Mouse (Mus musculus) common myeloid progenitor, adult 5-6 weeks (primary cell): Measurements from ENCODE around the gene Ces1h. TPM values are rescaled to one million over a fixed set of nuclear protein-coding genes. Genes with fewer than 3 reads are reported as not detected.
"Not testable (repeated sequence)": the region's sequence is repeated elsewhere in the genome, so short reads cannot be mapped to it uniquely, and the experiment has no call there.

Experiments
- ATAC-seq: replicated peaks from 2 replicates; pipeline ENCODE4 v1.8.0; 2016; ENCODE audit warnings: low read depth, mild to moderate bottlenecking, moderate TSS enrichment, inconsistent platforms; ENCODE audit not compliant: poor library complexity, severe bottlenecking
- total RNA-seq: library from RNA; stranded (forward); fragments of 200-1000, 187-1606 nt; gene quantifications from 2 replicates; pipeline ENCODE4 v1.2.3, GENCODE M21; 2017

Ces1h gene
- total RNA-seq, result not detected in 2 replicates

DNA sequence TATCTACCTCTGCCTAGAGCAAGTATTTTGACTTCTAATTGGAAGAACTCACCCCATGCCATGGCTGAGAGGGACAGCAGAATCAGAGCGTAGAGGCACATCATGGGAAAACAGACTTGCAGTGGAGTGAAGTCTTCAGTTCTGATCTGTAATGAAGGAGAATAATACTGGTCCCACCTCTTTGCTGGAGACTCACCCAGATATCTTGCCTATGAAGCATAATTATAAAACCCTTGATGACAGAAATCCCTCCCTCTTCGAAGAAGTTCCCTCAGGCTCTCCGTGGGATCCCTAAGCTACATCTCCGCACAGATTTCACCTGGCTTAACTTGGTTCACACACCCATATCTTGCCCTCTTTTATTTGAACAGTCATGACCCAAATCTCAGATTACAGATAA, at the start of gene Ces1h:
Gene Ces1h (minus strand): TSS at position 101 of the 400 bp plus-strand sequence.
- ATAC-seq, result no peak

DNA sequence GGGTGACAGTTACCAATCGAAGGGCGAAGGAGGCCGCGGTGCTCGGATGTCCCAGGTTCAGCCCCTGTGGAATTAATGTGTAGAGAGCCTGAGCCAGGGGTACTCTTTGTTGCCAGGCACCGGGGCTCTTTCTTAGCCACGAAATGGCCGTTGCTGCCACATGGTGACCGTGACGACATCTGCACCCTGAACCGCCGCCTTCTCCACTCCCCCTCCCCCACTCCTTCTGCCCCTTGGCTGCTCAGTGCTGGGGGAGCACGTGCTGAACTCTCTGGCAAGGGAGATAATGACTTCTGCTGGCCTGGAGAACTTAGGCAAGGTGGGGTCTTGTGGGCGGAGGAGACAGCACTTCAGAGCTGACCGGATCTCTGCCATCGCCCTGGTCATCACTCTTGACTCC, 47.7 kb upstream of the Ces1h start:
- no peak for ATAC-seq

DNA sequence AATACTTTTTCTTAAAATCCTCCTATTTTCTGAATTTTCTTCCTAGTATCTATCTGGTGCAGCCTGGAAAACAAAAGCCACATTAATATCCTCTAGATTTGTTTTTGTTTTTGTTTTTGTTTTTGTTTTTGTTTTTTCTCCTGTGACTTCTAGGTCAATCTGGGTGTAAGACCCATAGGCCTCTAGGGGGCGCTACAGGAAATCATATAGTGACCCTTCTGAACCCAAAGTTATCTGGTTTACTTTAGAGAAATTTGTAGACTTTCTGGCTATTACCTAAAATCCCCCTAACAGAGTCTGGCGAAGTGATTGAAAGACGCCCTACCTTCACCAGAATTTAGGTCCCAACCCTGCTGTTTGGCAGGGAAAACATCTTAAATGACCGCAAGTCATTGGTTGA, 35.9 kb upstream of the Ces1h start:
- ATAC-seq, result no peak

DNA sequence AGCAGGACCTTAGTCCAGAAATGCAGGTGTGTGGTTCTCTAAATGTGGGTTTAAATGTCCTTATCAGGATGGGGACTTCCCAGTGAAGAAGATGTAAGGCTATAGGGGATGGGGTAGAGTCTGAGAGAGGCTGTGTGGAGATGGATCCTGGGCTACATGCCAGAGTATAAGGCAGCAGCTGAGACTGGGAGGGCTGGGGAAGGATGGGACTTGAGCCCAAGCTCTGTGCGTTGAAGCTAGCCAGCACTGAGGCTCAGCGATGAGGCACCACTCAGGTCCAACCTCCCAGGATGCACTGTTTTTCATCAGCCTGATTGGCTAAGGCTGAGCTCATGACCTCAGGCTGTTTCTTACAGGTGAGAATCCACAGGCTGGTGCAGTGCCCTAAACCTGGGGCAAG, 29.3 kb upstream of the Ces1h start:
- ATAC-seq, result no peak

DNA sequence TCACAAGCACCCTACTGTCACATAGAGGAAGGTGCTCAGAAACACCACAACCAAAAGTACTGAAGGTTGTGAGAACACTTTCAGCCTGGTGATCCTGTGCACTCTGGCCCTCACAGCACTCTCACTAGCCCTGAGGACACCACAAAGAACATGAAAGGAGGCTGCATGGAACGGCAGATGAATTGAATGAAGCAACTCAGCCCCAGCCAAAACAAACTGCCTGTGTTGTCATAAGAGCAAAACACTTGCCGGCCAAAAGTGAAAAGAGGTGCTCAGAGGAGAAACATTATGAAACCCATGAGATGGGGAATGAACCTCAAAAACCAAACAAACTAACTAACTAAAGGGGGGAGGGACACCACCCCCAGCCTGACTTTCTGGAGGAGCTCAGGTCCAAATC, 20.2 kb upstream of the Ces1h start:
- no peak for ATAC-seq

DNA sequence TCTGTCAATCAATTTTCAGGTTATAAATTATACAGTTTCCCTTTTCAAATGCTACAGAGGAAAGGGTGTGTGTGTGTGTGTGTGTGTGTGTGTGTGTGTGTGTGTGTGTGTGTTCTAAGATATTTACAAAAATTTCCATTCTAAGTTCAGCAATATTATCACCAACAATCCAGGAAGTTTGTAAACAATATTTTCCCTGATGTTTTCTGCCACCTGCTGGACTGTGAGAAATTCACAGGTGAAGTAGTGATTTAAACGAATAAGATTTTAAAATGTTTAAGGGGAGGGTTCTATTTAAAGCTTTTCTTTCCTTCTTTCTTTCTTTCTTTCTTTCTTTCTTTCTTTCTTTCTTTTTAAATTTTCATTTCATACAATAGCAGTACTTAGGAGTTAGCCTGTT, 18.5 kb upstream of the Ces1h start:
- no peak for ATAC-seq

DNA sequence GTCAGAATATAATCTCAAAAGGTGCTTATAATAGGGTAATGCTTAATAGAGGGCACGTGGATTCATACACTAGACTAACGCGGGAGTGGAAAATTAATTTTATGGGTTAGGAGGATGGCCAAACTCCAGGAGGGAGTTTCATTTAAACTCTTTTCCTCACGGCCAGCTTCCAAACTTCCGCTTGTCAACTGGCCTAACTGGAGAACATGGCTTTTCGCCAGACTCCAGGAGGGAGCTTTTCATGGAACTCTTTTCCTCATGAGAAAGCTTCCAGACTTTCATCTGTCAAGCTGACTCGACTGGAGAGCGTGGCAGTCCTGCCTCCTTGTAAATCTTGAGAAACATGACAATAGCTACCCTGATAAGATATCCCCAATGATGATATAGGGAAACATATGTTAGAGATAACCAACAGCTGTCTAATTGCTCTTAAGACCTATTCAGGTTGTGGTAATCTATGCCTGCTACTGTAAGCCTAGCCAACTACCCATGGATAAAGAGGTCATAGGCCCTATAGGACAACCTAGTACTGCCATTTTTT, 14.6 kb upstream of the Ces1h start:
- not testable (repeated sequence) for ATAC-seq

DNA sequence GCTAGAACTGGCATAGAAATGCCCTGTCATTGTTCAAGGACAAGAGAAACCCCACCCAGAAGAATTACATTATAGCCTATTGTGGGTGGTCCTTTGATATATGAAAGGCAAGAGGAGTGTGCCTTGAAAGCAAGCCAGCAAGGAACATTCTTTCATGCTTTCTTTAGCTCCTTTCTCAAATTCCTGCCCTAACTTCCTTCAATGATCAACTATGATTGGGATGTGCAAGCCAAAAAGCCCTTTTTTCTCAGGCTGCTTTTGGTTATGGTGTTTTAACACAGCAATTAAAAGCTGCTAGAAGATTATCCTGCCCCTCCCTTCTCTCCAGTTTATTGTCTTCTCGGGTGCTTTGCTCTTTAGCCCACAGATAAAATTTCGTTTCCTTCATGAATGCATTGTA, 10.0 kb downstream of the Ces1h start:
- no peak for ATAC-seq

DNA sequence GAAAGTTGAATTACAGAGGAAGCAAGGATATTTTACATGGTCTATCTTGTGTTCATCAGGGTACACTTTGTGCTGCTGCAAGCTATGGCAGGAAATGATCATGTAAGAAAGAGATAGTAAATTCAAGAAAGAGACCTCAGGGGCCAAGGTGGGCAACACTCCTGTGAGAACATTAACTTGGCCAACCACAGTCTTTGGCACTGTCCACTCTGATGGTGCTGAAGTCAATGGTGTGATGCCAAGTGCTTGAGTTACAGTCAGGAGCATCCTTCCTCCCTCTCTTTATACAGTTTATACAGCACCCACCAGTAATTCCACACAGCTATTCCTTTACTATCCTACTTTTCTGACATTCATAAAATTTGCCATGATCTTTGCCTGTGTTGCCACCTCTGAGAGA, 19.4 kb downstream of the Ces1h start:
- no peak for ATAC-seq

DNA sequence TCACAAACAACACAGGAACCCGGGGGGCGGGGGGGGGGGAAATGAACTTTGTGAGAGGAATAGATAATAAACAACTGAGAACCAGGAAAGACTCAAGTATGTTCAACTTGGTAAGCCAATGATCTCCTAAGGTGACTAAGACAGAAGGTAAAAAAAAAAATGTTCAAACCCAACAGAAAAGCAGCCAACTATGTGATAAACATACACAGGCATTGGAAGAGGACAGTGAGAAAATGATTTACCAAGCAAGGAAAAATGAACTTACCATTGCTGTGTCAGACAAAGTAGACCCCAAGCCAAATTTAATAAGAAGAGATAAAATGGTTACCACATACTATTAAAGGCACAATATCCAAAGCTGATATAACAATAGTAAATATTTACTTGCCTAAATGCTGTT, 40.0 kb downstream of the Ces1h start:
- no peak for ATAC-seq

DNA sequence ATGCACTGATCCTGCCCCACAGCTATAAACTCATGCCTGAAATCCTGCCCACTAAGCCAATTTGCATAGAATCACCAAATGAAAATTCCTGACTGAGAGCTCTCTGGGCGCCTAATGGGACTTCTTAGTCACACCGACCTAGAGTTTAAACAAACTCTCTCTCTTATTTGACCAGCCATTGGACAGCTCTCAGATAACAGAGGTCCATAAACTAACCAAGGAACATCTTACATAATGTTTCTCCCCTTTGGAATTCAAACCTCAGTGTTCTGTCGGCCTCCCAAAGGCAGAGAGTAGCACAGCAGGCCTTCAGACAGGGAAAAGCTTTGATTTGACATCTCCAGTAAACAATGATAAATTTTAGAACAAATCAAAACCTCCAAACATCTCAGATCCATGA, 42.3 kb downstream of the Ces1h start, which contains the start of gene Ces1g:
Gene Ces1g (minus strand): TSS at position 102 of the 400 bp plus-strand sequence.
- no peak for ATAC-seq

DNA sequence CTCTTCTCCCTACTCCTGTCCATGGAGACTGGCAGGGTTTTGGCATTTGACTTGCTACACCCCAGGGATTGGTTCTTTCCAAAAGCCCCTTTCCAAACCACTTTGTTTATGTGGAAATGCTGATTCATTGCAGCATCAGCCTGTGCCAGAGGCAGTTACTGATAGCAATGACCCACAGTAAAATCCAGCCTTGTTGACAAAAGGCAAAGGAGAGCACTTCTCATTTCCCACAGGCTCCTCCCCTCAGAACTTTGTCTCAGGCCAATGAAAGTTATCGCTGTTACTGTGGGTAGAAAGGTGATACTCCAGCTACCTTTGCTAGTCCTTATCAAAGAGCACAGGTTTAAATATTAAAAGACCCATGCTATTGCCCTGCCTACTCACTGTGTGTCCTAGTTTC, 46.8 kb downstream of the Ces1h start:
- 0 out of 2 replicates have a peak, but pooled peaks have one; percentile 36 for ATAC-seq

DNA sequence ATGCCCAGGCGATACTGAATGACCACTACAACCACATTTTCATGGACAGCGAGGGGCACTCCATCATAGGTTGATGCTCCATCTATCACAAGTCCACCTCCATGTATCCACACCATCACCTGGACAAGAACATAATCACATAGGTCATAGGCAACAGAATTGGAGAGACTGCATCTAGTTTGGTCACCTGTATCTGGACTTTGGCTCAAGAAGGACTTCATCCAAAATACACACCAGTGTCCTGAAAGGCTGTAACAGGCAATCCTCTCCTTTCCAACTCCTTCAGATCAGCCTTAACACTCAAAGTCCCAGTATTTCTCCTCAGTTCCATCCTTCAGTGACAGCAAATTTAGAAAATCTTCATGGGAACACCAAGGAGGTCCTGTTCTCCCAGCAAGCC, 48.4 kb downstream of the Ces1h start:
- no peak for ATAC-seq

DNA sequence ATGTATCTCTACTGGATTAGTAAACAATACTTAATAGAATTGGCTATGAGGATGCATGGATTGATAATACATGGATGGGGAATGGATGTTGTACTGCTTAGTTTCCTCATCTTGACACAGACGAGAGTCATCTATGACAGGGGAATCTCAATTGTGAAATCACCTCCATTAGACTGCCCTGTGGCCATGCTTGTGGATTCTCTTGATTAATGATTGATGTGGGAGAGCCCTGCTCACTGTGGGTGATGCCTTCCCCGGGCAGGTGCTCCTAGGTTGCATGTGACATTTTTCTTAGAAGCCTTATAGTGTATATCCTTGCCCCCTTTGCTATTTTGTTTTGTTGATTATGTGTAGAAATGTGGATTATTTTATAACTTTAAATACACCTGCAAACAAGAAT, 54.4 kb downstream of the Ces1h start:
- ATAC-seq, result no peak

DNA sequence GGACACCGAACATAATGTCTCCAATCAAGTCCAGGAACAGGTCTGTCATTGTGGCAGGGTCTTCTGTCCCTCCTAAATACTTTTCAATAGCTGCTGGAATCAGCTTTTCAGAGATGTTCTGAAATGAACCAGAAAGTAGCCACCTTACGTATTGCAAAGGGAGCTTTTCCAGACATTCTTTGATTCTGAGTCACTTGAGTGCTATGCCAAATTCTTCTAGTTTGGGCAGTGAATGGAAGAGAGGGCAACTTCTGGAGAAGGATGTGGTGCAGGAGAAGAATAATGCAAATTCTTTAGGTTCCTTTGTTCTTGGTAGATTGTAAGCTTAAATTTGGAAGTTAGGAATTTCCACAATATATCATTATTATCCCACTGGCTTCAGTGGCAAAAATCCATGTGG, 62.5 kb downstream of the Ces1h start:
- no peak for ATAC-seq

DNA sequence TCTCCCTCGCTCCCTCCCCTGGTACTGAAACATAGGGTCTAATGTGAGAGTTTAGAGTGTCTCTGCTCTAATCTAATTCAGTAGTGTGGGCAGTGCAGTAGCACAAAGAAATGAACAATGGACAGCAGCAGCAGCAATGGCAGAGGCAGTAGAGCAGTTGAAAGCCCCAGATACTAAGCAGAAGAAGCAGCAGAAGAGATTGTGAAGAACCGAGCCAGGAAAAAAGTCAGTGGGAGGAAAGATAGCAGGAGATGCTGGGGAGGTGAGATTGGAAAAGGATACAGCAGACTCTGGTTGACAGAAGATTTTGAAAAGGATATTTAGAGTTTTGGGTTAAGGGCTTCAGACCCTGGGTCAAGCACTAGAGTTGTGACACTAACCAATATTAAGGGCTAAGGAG, 64.0 kb downstream of the Ces1h start:
- ATAC-seq, result no peak

Other genes with a start within 250 kb of the Ces1h start
- not detected in 2 replicates for gene Ces1c, start 248.4 kb downstream of the Ces1h start, total RNA-seq
- not detected in 2 replicates for gene Ces1d, start 181.9 kb downstream of the Ces1h start, total RNA-seq
- gene Ces1e, start 150.1 kb downstream of the Ces1h start, total RNA-seq, result not detected in 2 replicates
- not detected in 2 replicates for gene Ces1f, start 100.0 kb downstream of the Ces1h start, total RNA-seq
- not detected in 2 replicates for gene Ces1g, start 42.4 kb downstream of the Ces1h start, total RNA-seq
- gene Ces5a, start 156.1 kb upstream of the Ces1h start, total RNA-seq, result not detected in 2 replicates